Mouse (Mus musculus): Measurements from ENCODE around the gene Taok2. TPM values are rescaled to one million over a fixed set of nuclear protein-coding genes. Genes with fewer than 3 reads are reported as not detected.

The Taok2 gene
- total RNA-seq, 1 experiment: 42.3 TPM

Other genes starting within 250 kb of the Taok2 start
- 35.8 and 55.3 TPM in 2 replicates for gene Sgf29, start 235.4 kb downstream of the Taok2 start, total RNA-seq (2012; rRNA removed)
- gene Sult1a1, start 208.3 kb downstream of the Taok2 start, total RNA-seq (2012; rRNA removed): 0.22 TPM in 1 of 2 replicates, not detected in the other
- gene Bola2, start 189.3 kb downstream of the Taok2 start, total RNA-seq (2012; rRNA removed): 187 and 246 TPM in 2 replicates
- gene Slx1b, start 188.9 kb downstream of the Taok2 start, total RNA-seq (2012; rRNA removed): 22.3 and 27.7 TPM in 2 replicates
- 4.1 and 10.3 TPM in 2 replicates for gene Coro1a, start 176.9 kb downstream of the Taok2 start, total RNA-seq (2012; rRNA removed)
- 31.1 and 42.1 TPM in 2 replicates for gene Mapk3, start 125.1 kb downstream of the Taok2 start, total RNA-seq (2012; rRNA removed)
- 4.0 and 5.9 TPM in 2 replicates for gene Gdpd3, start 118.4 kb downstream of the Taok2 start, total RNA-seq (2012; rRNA removed)
- gene Ypel3, start 107.7 kb downstream of the Taok2 start, total RNA-seq (2012; rRNA removed): 19.4 and 20.8 TPM in 2 replicates
- gene Tbx6, start 103.2 kb downstream of the Taok2 start, total RNA-seq (2012; rRNA removed): 0.89 and 1.7 TPM in 2 replicates
- 260 and 291 TPM in 2 replicates for gene Ppp4c, start 92.2 kb downstream of the Taok2 start, total RNA-seq (2012; rRNA removed)
- 1.9 and 2.5 TPM in 2 replicates for gene Fam57b, start 87.0 kb downstream of the Taok2 start, total RNA-seq (2012; rRNA removed)
- gene 4930451I11Rik, start 53.1 kb downstream of the Taok2 start, total RNA-seq (2012; rRNA removed): not detected in 2 replicates
- 5.5 and 7.7 TPM in 2 replicates for gene Doc2a, start 37.3 kb downstream of the Taok2 start, total RNA-seq (2012; rRNA removed)
- gene Hirip3, start 22.7 kb downstream of the Taok2 start, total RNA-seq (2012; rRNA removed): 99.7 and 111 TPM in 2 replicates
- gene Ino80e, start 22.3 kb downstream of the Taok2 start, total RNA-seq (2012; rRNA removed): 68.7 and 78.7 TPM in 2 replicates
- 14.7 and 25.6 TPM in 2 replicates for gene Tmem219, start 38.2 kb upstream of the Taok2 start, total RNA-seq (2012; rRNA removed)
- gene Kctd13, start 44.2 kb upstream of the Taok2 start, total RNA-seq (2012; rRNA removed): 13.2 and 16.2 TPM in 2 replicates
- gene Asphd1, start 64.9 kb upstream of the Taok2 start, total RNA-seq (2012; rRNA removed): 1.0 and 2.0 TPM in 2 replicates
- gene Sez6l2, start 65.9 kb upstream of the Taok2 start, total RNA-seq (2012; rRNA removed): 0.80 and 2.0 TPM in 2 replicates
- gene Cdipt, start 91.2 kb upstream of the Taok2 start, total RNA-seq (2012; rRNA removed): 106 and 122 TPM in 2 replicates
- 0.18 and 0.32 TPM in 2 replicates for gene Cdiptos, start 91.4 kb upstream of the Taok2 start, total RNA-seq (2012; rRNA removed)
- gene Mvp, start 129.9 kb upstream of the Taok2 start, total RNA-seq (2012; rRNA removed): 49.2 and 56.0 TPM in 2 replicates
- gene Pagr1b, start 131.8 kb upstream of the Taok2 start, total RNA-seq (2012; rRNA removed): 0.63 and 1.3 TPM in 2 replicates
- gene Pagr1a, start 132.6 kb upstream of the Taok2 start, total RNA-seq (2012; rRNA removed): 12.1 and 32.3 TPM in 2 replicates
- gene Gm42742, start 136.4 kb upstream of the Taok2 start, total RNA-seq (2012; rRNA removed): 23.4 and 38.4 TPM in 2 replicates
- 0.36 and 0.85 TPM in 2 replicates for gene Prrt2, start 136.5 kb upstream of the Taok2 start, total RNA-seq (2012; rRNA removed)
- 134 and 164 TPM in 2 replicates for gene Maz, start 142.3 kb upstream of the Taok2 start, total RNA-seq (2012; rRNA removed)
- gene Kif22, start 157.8 kb upstream of the Taok2 start, total RNA-seq (2012; rRNA removed): 97.4 and 117 TPM in 2 replicates
- not detected in 2 replicates for gene Zg16, start 202.6 kb upstream of the Taok2 start, total RNA-seq (2012; rRNA removed)
- gene AI467606, start 206.7 kb upstream of the Taok2 start, total RNA-seq (2012; rRNA removed): 13.5 and 31.2 TPM in 2 replicates
- gene Qprt, start 237.5 kb upstream of the Taok2 start, total RNA-seq (2012; rRNA removed): 5.6 and 7.1 TPM in 2 replicates

Data from ES-E14 (cell line).